Mouse (Mus musculus): ENCODE measurements around the gene Lrrc25. TPM values are rescaled to one million over a fixed set of nuclear protein-coding genes. Genes with fewer than 3 reads are reported as not detected.

Gene Lrrc25
- 0.64 and 0.97 TPM in 2 replicates for polyA plus RNA-seq (2015; fragmentation: Nextera tagmentation; extraction: Ambion mirVana)

DNA sequence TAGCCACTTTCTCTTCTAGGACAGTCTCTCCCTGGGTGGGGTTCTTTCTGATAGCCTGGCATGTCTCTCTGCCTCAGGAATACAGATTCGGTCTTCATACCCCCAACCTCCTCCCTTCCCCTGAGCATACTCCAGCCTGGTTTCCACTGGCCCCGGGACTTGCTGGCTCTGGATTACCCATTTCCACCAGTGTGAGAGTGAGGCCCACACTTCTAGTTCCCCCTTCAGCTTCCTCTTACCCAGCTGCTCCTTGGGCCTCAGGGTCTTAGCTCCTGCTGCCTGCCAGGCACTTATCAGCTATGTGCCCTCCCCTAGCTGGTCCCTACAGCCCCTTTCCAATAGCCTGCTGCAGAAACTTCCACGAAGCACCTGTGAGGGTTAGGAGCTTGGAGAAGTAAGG, at the start of gene Lrrc25:
Gene Lrrc25, plus strand, starts transcription at position 262 of the 400 bp plus-strand sequence.
- H3K9ac ChIP-seq (ENCODE audit: low read depth, low read length), result 0 out of 2 replicates have a peak within 1 kb of the TSS, but pooled peaks have one; percentile 7
- no peak within 1 kb of the TSS for H3K4me3 ChIP-seq (ENCODE audit: low read depth, low read length)
- no peak within 1 kb of the TSS for H3K27ac ChIP-seq (ENCODE audit: low read length)
- 81% methylated on average over 3 of the region's 3 CpGs for WGBS
- no peaks in the 10 kb centered on the region for H3K36me3 ChIP-seq (ENCODE audit: control insufficient read depth, insufficient read depth, low read length)
- H3K27me3 ChIP-seq (ENCODE audit: control insufficient read depth, insufficient read depth, low read depth, low read length), result no peaks in the 10 kb centered on the region
- no peaks in the 10 kb centered on the region for H3K9me3 ChIP-seq (replicated peaks; ENCODE audit: control insufficient read depth, low read length, poor library complexity, severe bottlenecking)
- no peak within 1 kb of the TSS for H3K4me2 ChIP-seq (ENCODE audit: low read length)
- no peak for ATAC-seq
- peaks cover 9% of the 10 kb centered on the region for H3K4me1 ChIP-seq (ENCODE audit: control insufficient read depth, insufficient read depth, low read length)

DNA sequence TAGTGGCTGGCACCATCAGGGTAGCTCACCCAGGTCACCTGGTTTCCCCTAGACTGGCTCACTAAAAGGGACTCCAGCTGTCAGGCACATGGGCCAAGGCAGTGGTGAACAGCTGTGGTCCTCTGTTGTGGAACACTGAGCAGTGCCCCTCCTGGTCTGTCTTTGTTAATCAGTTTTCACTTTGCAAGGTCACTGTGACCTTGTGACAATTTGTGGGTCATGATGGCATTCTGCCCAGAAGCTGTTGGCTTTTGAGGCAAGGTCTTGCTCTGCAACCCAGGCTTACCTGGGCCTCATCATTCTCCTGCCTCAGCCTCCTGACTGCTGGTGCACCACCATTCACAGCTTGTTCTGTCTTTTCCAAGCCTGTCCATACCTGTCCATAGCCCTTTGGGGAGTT, 45.6 kb upstream of the Lrrc25 start:
- Histone ChIP-seq H3K9me3 (replicated peaks; ENCODE audit: control insufficient read depth, low read length, poor library complexity, severe bottlenecking) (no peaks in the 10 kb centered on the region), H3K4me2 (ENCODE audit: low read length) (no peak overlapping the region), H3K27ac (ENCODE audit: low read length) (no peak overlapping the region), H3K4me1 (ENCODE audit: control insufficient read depth, insufficient read depth, low read length) (no peaks in the 10 kb centered on the region), H3K4me3 (ENCODE audit: low read depth, low read length) (no peak overlapping the region), H3K27me3 (ENCODE audit: control insufficient read depth, insufficient read depth, low read depth, low read length) (no peaks in the 10 kb centered on the region), H3K9ac (ENCODE audit: low read depth, low read length) (no peak overlapping the region), H3K36me3 (ENCODE audit: control insufficient read depth, insufficient read depth, low read length) (no peaks in the 10 kb centered on the region)
- no peak for ATAC-seq

DNA sequence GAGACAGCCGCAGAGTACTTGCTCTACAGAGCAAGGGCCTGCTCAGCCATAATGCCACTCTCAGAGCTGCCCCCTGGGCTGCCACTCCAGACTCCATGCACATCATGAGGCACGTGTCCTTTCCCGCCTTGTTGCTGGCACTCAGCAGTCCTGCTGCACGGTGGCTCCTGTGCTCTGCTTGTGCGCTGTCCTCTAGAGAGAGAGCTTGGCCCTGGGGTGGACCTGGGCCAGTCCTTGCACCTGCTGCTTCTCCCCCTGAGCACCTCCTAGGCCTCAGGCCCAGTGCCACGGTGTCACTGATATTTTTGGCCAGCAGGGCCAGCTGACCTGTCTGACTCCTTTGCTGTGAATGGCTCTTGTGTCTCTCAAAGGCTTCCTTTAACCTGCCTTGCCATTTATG, 45.0 kb upstream of the Lrrc25 start:
- WGBS, result 77% methylated on average over 6 of the region's 6 CpGs
- no peak overlapping the region for H3K27ac ChIP-seq (ENCODE audit: low read length)
- no peaks in the 10 kb centered on the region for H3K36me3 ChIP-seq (ENCODE audit: control insufficient read depth, insufficient read depth, low read length)
- H3K4me2 ChIP-seq (ENCODE audit: low read length), result no peak overlapping the region
- no peaks in the 10 kb centered on the region for H3K4me1 ChIP-seq (ENCODE audit: control insufficient read depth, insufficient read depth, low read length)
- H3K27me3 ChIP-seq (ENCODE audit: control insufficient read depth, insufficient read depth, low read depth, low read length), result no peaks in the 10 kb centered on the region
- H3K4me3 ChIP-seq (ENCODE audit: low read depth, low read length), result no peak overlapping the region
- peak; percentile 37; the same call in 1 of the 2 replicates for ATAC-seq
- no peak overlapping the region for H3K9ac ChIP-seq (ENCODE audit: low read depth, low read length)
- no peaks in the 10 kb centered on the region for H3K9me3 ChIP-seq (replicated peaks; ENCODE audit: control insufficient read depth, low read length, poor library complexity, severe bottlenecking)

DNA sequence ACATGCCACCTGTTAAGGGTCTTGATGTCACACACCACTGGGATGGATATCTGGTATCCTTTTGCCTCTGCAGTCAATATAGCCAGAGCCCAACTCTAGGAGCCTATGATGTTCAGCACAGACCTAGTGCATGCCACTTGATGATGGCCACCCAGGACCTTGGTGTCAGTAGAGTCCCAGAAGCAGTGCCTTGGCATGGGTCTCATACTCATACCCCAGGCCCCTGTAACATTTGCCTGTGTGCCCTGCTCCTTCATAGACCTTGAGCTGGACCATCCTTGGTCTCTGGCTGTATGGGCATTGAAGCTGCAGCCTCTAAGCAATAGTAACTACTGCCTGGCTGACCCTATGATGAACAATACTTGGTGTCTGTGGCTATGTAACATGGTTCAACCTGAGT, 41.7 kb upstream of the Lrrc25 start:
- peaks cover 7% of the 10 kb centered on the region for H3K36me3 ChIP-seq (ENCODE audit: control insufficient read depth, insufficient read depth, low read length)
- no peak for ATAC-seq
- H3K9me3 ChIP-seq (replicated peaks; ENCODE audit: control insufficient read depth, low read length, poor library complexity, severe bottlenecking), result no peaks in the 10 kb centered on the region
- no peak overlapping the region for H3K9ac ChIP-seq (ENCODE audit: low read depth, low read length)
- H3K4me1 ChIP-seq (ENCODE audit: control insufficient read depth, insufficient read depth, low read length), result no peaks in the 10 kb centered on the region
- H3K27me3 ChIP-seq (ENCODE audit: control insufficient read depth, insufficient read depth, low read depth, low read length), result no peaks in the 10 kb centered on the region
- no peak overlapping the region for H3K4me2 ChIP-seq (ENCODE audit: low read length)
- no peak overlapping the region for H3K4me3 ChIP-seq (ENCODE audit: low read depth, low read length)
- H3K27ac ChIP-seq (ENCODE audit: low read length), result no peak overlapping the region

DNA sequence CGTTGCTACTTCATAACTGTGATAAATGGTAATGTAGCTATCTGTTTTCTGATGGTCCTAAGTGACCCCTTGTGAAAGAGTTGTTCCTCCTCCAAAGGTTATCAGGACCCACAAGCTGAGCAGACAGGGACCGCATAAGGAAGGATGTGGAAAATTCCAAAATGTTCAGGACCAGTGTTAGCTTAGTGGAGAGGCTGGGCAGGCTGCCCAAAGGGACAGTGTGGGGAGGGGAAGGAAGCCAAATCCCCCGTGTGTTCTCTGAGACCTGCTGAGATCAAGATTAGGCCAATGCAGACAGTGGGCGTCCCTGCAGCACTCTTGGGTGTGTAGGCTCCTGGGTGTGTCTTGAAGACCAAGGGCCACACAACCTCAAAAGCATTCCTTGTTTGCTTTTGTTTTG, 41.0 kb upstream of the Lrrc25 start:
- H3K4me3 ChIP-seq (ENCODE audit: low read depth, low read length), result no peak overlapping the region
- no peak overlapping the region for H3K4me2 ChIP-seq (ENCODE audit: low read length)
- H3K9me3 ChIP-seq (replicated peaks; ENCODE audit: control insufficient read depth, low read length, poor library complexity, severe bottlenecking), result no peaks in the 10 kb centered on the region
- H3K9ac ChIP-seq (ENCODE audit: low read depth, low read length), result no peak overlapping the region
- no peaks in the 10 kb centered on the region for H3K4me1 ChIP-seq (ENCODE audit: control insufficient read depth, insufficient read depth, low read length)
- H3K36me3 ChIP-seq (ENCODE audit: control insufficient read depth, insufficient read depth, low read length), result peaks cover 8% of the 10 kb centered on the region
- H3K27ac ChIP-seq (ENCODE audit: low read length), result no peak overlapping the region
- WGBS, result 83% methylated on average over 4 of the region's 4 CpGs
- no peak for ATAC-seq
- no peaks in the 10 kb centered on the region for H3K27me3 ChIP-seq (ENCODE audit: control insufficient read depth, insufficient read depth, low read depth, low read length)

DNA sequence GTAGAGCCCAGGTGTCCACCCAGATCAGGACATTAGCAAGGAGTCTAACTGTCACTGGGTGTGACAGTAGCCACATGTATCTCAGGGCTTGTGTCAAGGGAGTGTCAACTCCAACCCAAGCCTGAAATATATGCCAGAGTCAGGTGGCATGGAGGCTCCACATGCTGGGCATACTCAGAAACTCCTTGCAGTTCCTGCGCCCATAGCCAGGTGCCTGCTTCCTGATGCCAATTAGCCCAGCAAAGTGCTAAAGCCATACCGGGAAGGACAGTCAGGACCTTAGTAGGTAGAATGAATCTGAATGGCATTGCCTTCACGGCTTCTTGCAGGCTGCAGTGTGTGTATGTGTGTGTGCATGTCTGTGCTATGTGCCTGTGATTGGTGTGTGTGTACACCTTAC, 38.7 kb upstream of the Lrrc25 start:
- Histone ChIP-seq H3K9me3 (replicated peaks; ENCODE audit: control insufficient read depth, low read length, poor library complexity, severe bottlenecking) (no peaks in the 10 kb centered on the region), H3K27me3 (ENCODE audit: control insufficient read depth, insufficient read depth, low read depth, low read length) (no peaks in the 10 kb centered on the region), H3K9ac (ENCODE audit: low read depth, low read length) (no peak overlapping the region), H3K36me3 (ENCODE audit: control insufficient read depth, insufficient read depth, low read length) (peaks cover 17% of the 10 kb centered on the region), H3K27ac (ENCODE audit: low read length) (no peak overlapping the region), H3K4me2 (ENCODE audit: low read length) (no peak overlapping the region), H3K4me1 (ENCODE audit: control insufficient read depth, insufficient read depth, low read length) (no peaks in the 10 kb centered on the region), H3K4me3 (ENCODE audit: low read depth, low read length) (no peak overlapping the region)
- ATAC-seq, result no peak
- WGBS, result 95% methylated on average over 3 of the region's 3 CpGs

DNA sequence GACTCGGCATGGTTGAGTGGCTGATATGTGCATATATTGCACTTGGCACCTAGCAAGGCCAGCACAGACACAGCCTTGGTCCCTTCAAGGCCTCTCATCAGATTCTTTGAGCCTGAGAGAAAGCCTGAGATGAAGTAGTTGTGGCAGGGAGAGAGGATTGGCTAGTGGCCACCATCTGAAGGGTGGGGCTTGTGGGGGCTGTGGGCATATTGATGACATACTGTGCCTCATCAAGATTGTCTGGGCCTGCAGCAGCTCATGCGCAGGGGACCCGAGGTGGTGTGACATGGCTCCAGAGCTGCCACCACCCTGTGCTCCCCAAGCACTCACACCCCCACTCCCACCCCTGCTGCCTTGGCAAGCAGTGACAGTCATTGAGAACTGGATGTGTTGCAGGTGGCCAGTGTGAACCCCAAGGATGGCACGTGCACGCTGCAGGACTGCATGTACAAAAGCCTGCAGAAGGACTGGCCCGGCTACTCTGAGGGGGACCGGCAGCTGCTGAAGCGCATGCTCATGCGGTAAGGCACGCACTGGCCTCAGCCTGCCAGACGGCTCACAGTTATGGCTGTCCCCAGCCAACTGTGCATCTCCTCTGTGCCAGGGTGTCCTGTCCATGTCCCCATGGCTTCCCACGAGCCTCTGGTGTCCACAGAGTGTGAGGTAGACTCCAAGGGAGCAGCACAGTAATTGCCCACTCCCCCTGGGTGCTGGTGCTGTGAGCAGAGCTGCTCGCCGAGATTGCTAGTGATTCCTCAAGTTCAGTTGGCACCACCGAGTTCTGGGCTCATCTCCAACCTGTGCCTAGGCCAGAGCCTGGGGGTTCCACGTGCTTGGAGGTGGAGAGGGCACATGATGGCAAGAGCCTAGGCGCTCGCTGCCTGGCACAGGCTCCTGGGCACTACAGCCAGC, 32.2 kb upstream of the Lrrc25 start:
- peaks cover 43% of the 10 kb centered on the region for H3K36me3 ChIP-seq (ENCODE audit: control insufficient read depth, insufficient read depth, low read length)
- no peaks in the 10 kb centered on the region for H3K27me3 ChIP-seq (ENCODE audit: control insufficient read depth, insufficient read depth, low read depth, low read length)
- no peak overlapping the region for H3K4me3 ChIP-seq (ENCODE audit: low read depth, low read length)
- 93% methylated on average over 18 of the region's 18 CpGs for WGBS
- H3K9ac ChIP-seq (ENCODE audit: low read depth, low read length), result no peak overlapping the region
- no peak overlapping the region for H3K4me2 ChIP-seq (ENCODE audit: low read length)
- no peaks in the 10 kb centered on the region for H3K4me1 ChIP-seq (ENCODE audit: control insufficient read depth, insufficient read depth, low read length)
- H3K9me3 ChIP-seq (replicated peaks; ENCODE audit: control insufficient read depth, low read length, poor library complexity, severe bottlenecking), result no peaks in the 10 kb centered on the region
- no peak overlapping the region for H3K27ac ChIP-seq (ENCODE audit: low read length)
- no peak for ATAC-seq

DNA sequence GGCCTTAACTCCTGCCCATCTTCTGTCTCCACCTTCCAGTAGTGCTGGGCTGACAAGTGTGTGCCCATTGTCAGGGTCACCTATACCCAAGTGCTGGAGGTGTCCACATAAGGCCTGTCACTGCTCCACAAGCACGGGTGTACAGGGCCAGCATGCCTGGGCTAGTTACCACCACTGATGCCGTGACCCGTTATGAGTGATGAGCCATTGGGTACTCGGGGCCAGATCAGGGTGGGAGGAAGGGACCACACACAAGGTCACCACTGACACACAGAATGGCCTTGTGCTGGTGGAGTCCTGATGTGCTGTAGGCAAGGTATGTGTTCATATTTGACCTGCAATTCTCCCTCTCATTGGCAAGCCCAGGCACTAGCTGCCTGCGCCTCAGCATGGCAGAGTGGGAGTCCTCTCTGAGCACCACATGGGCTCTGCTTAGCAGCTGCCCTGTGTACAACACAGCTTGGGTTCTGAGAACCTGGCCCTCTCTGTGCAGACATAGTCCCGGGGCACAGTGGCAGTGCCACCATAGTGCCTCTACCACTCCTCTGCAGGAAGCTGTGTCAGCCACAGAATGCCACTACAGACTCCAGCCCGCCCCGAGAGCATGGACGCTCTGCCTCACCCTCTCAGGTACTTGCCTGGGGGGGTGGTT, 31.2 kb upstream of the Lrrc25 start:
- Histone ChIP-seq H3K4me3 (ENCODE audit: low read depth, low read length) (no peak overlapping the region), H3K9ac (ENCODE audit: low read depth, low read length) (no peak overlapping the region), H3K27me3 (ENCODE audit: control insufficient read depth, insufficient read depth, low read depth, low read length) (no peaks in the 10 kb centered on the region), H3K4me2 (ENCODE audit: low read length) (no peak overlapping the region), H3K4me1 (ENCODE audit: control insufficient read depth, insufficient read depth, low read length) (no peaks in the 10 kb centered on the region), H3K9me3 (replicated peaks; ENCODE audit: control insufficient read depth, low read length, poor library complexity, severe bottlenecking) (no peaks in the 10 kb centered on the region), H3K27ac (ENCODE audit: low read length) (no peak overlapping the region), H3K36me3 (ENCODE audit: control insufficient read depth, insufficient read depth, low read length) (peaks cover 42% of the 10 kb centered on the region)
- 92% methylated on average over 9 of the region's 9 CpGs for WGBS
- peak; percentile 36; the same call in 1 of the 2 replicates for ATAC-seq

DNA sequence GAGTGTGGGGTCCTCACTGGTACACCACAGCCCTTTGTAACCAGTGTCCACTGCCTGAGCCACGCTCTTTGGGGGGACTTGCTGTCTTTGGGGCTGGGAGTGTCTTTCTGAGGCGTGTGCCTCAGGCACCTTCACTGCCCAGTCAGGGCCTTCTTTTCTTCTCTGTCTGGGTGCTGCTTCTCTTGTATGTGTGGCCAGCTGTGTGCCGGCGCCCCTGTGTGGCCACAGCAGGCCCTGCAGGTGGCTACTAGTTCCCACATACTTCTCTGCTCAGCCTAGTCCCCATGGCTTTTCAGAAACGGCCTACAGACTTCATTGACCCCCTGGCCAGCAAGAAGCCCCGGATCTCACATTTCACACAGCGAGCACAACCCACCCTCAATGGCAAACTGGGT, 30.7 kb upstream of the Lrrc25 start:
- no peak overlapping the region for H3K27ac ChIP-seq (ENCODE audit: low read length)

More for the DNA sequence above, 30.7 kb upstream of the Lrrc25 start:
- H3K4me2 ChIP-seq (ENCODE audit: low read length), result no peak overlapping the region
- H3K4me3 ChIP-seq (ENCODE audit: low read depth, low read length), result no peak overlapping the region
- 43% methylated on average over 7 of the region's 7 CpGs for WGBS
- no peaks in the 10 kb centered on the region for H3K27me3 ChIP-seq (ENCODE audit: control insufficient read depth, insufficient read depth, low read depth, low read length)
- H3K9me3 ChIP-seq (replicated peaks; ENCODE audit: control insufficient read depth, low read length, poor library complexity, severe bottlenecking), result no peaks in the 10 kb centered on the region
- no peak overlapping the region for H3K9ac ChIP-seq (ENCODE audit: low read depth, low read length)
- ATAC-seq, result peak; percentile 62
- peaks cover 42% of the 10 kb centered on the region for H3K36me3 ChIP-seq (ENCODE audit: control insufficient read depth, insufficient read depth, low read length)
- H3K4me1 ChIP-seq (ENCODE audit: control insufficient read depth, insufficient read depth, low read length), result no peaks in the 10 kb centered on the region

Measured in midbrain, embryonic 16.5 days (tissue).